Mouse (Mus musculus) testis, adult 2 months (tissue): ENCODE measurements around the gene Cd96.

Source experiments
- CTCF ChIP-seq: fragments of 200-500 bp; IDR thresholded peaks from 2 replicates; pipeline ENCODE4 v1.5.1; 2012; ENCODE audit warnings: low read depth, mild to moderate bottlenecking, inconsistent platforms, low read length, moderate library complexity; ENCODE audit not compliant: control insufficient read depth, insufficient read depth, insufficient replicate concordance
- POLR2A ChIP-seq: fragments of 200-500 bp; IDR thresholded peaks from 2 replicates; pipeline ENCODE4 v1.6.1; 2012; ENCODE audit warnings: low read depth, mild to moderate bottlenecking, inconsistent platforms, low read length, moderate library complexity; ENCODE audit not compliant: control insufficient read depth

- TF ChIP-seq CTCF, result no peak
- TF ChIP-seq POLR2A, result no peak
Observed at GRCm38 (mm10) chr16:46006261-46006660, 113.8 kb downstream of the Cd96 start.
